Mouse (Mus musculus) forebrain, embryonic 16.5 days (tissue): ENCODE results near the gene Gba2. TPM values are rescaled to one million over a fixed set of nuclear protein-coding genes. Genes with fewer than 3 reads are reported as not detected.

Experiments
- ATAC-seq: fragments of 200-750 bp; cut with Nextera tagmentation; 2 replicates; pipeline ENCODE4 v1.8.0; 2017; ENCODE audit warnings: mild to moderate bottlenecking, moderate library complexity
- H3K27ac ChIP-seq: fragments of 300-500 bp; sonication (generic); 2 replicates; pipeline ENCODE4 v1.5.1; 2014; ENCODE audit warnings: low read length, control low read depth
- H3K27me3 ChIP-seq: fragments of 300-500 bp; sonication (generic); replicated peaks from 2 replicates; pipeline ENCODE4 v1.6.1; 2014; ENCODE audit warnings: low read length; ENCODE audit not compliant: control insufficient read depth, insufficient read depth
- H3K36me3 ChIP-seq: fragments of 300-500 bp; sonication (generic); 2 replicates; pipeline ENCODE4 v1.6.1; 2014; ENCODE audit not compliant: control insufficient read depth, insufficient read depth
- H3K4me1 ChIP-seq: fragments of 300-500 bp; sonication (generic); replicated peaks from 2 replicates; pipeline ENCODE4 v1.6.1; 2014; ENCODE audit warnings: low read length; ENCODE audit not compliant: control insufficient read depth, insufficient read depth
- H3K4me2 ChIP-seq: fragments of 300-500 bp; sonication (generic); 2 replicates; pipeline ENCODE4 v1.6.1; 2014; ENCODE audit warnings: mild to moderate bottlenecking, low read length, control low read depth
- H3K4me3 ChIP-seq: fragments of 300-500 bp; sonication (generic); replicated peaks from 2 replicates; pipeline ENCODE4 v1.5.1; 2014; ENCODE audit warnings: mild to moderate bottlenecking, low read length, control low read depth
- H3K9ac ChIP-seq: fragments of 300-500 bp; sonication (generic); replicated peaks from 2 replicates; pipeline ENCODE4 v1.6.1; 2014; ENCODE audit warnings: low read depth, low read length, control low read depth
- H3K9me3 ChIP-seq: fragments of 300-500 bp; sonication (generic); 2 replicates; pipeline ENCODE4 v1.6.1; 2016; ENCODE audit warnings: low read length; ENCODE audit not compliant: control insufficient read depth
- WGBS: fragments of 180-500 bp; shearing (Covaris S2); extraction: QIAGEN DNeasy Blood & Tissue Kit; methylation state at CpG from one replicate; pipeline ENCODE4 v1.1.7; 2014; 5-methylcytosine and 5-hydroxymethylcytosine counted together
- polyA plus RNA-seq: library from polyadenylated mRNA; unstranded; fragments of >200 nt; fragmentation: Nextera tagmentation; extraction: Ambion mirVana; gene quantifications from 2 replicates; pipeline ENCODE4 v1.2.1, GENCODE M21; 2015

The Gba2 gene
- polyA plus RNA-seq, 1 experiment from 2014 or later: 62.3 TPM

GRCm38 (mm10) chr4:43546375-43547047 lies 32.2 kb downstream of the Gba2 start:
- WGBS: 92% methylated on average over 12 of the region's 12 CpGs

GRCm38 (mm10) chr4:43542044-43542443 lies 36.6 kb downstream of the Gba2 start:
- Histone ChIP-seq H3K9ac (no peak overlapping the region), H3K4me1 (no peaks in the 10 kb centered on the region), H3K36me3 (peaks cover 57% of the 10 kb centered on the region), H3K4me3 (no peak overlapping the region), H3K27me3 (no peaks in the 10 kb centered on the region), H3K27ac (no peak overlapping the region), H3K9me3 (no peaks in the 10 kb centered on the region), H3K4me2 (no peak overlapping the region)
- ATAC-seq: no peak
- whole genome bisulfite sequencing: 89% methylated on average over 3 of the region's 3 CpGs

More at GRCm38 (mm10) chr4:43546375-43547047, 32.2 kb downstream of the Gba2 start:
- ATAC-seq: no peak
- peaks cover 59% of the 10 kb centered on the region for H3K36me3 ChIP-seq
- no peaks in the 10 kb centered on the region for H3K4me1 ChIP-seq
- no peak overlapping the region for H3K4me2 ChIP-seq
- no peaks in the 10 kb centered on the region for H3K9me3 ChIP-seq
- H3K27ac ChIP-seq: no peak overlapping the region
- H3K4me3 ChIP-seq: no peak overlapping the region
- no peak overlapping the region for H3K9ac ChIP-seq
- no peaks in the 10 kb centered on the region for H3K27me3 ChIP-seq

- no peak overlapping the region for H3K4me2 ChIP-seq
- H3K9ac ChIP-seq: no peak overlapping the region
- H3K4me3 ChIP-seq: no peak overlapping the region
- H3K27me3 ChIP-seq: no peaks in the 10 kb centered on the region
- no peak for ATAC-seq
- no peaks in the 10 kb centered on the region for H3K4me1 ChIP-seq
- WGBS: 93% methylated on average over 9 of the region's 9 CpGs
- H3K36me3 ChIP-seq: peaks cover 54% of the 10 kb centered on the region
- H3K9me3 ChIP-seq: no peaks in the 10 kb centered on the region
- H3K27ac ChIP-seq: no peak overlapping the region
These were observed 42.6 kb downstream of the Gba2 start for GRCm38 (mm10) chr4:43536031-43536430.

- no peaks in the 10 kb centered on the region for H3K4me1 ChIP-seq
- H3K36me3 ChIP-seq: peaks cover 54% of the 10 kb centered on the region
- no peak for ATAC-seq
- 96% methylated on average over 8 of the region's 8 CpGs for WGBS
- no peak overlapping the region for H3K9ac ChIP-seq
- H3K9me3 ChIP-seq: no peaks in the 10 kb centered on the region
- no peak overlapping the region for H3K27ac ChIP-seq
- H3K4me2 ChIP-seq: no peak overlapping the region
- H3K27me3 ChIP-seq: no peaks in the 10 kb centered on the region
- no peak overlapping the region for H3K4me3 ChIP-seq
These were observed 43.0 kb downstream of the Gba2 start for GRCm38 (mm10) chr4:43535628-43536027.

- Histone ChIP-seq H3K4me2 (no peak overlapping the region), H3K27ac (no peak overlapping the region), H3K36me3 (peaks cover 40% of the 10 kb centered on the region), H3K27me3 (no peaks in the 10 kb centered on the region), H3K4me3 (no peak overlapping the region), H3K9ac (no peak overlapping the region), H3K9me3 (no peaks in the 10 kb centered on the region), H3K4me1 (no peaks in the 10 kb centered on the region)
- ATAC-seq: no peak
- 87% methylated on average over 9 of the region's 9 CpGs for WGBS
These were observed 45.4 kb downstream of the Gba2 start for GRCm38 (mm10) chr4:43533270-43533669.

- Histone ChIP-seq H3K27me3 (peaks cover 4% of the 10 kb centered on the region; the same call in 1 of the 2 replicates), H3K4me3 (no peak overlapping the region), H3K27ac (no peak overlapping the region), H3K4me1 (no peaks in the 10 kb centered on the region), H3K9me3 (no peaks in the 10 kb centered on the region; the same call in 1 of the 2 replicates), H3K9ac (no peak overlapping the region), H3K36me3 (peaks cover 21% of the 10 kb centered on the region), H3K4me2 (no peak overlapping the region)
- 25% methylated on average over 7 of the region's 7 CpGs for WGBS
- ATAC-seq: no peak
These were observed 48.1 kb downstream of the Gba2 start for GRCm38 (mm10) chr4:43530581-43530980.

GRCm38 (mm10) chr4:43530081-43530501 lies 48.6 kb downstream of the Gba2 start:
- no peak overlapping the region for H3K4me3 ChIP-seq
- ATAC-seq: no peak
- peaks cover 8% of the 10 kb centered on the region for H3K27me3 ChIP-seq
- 76% methylated on average over 8 of the region's 8 CpGs for WGBS
- H3K9ac ChIP-seq: no peak overlapping the region
- H3K27ac ChIP-seq: no peak overlapping the region
- H3K9me3 ChIP-seq: no peaks in the 10 kb centered on the region; the same call in 1 of the 2 replicates
- H3K36me3 ChIP-seq: peaks cover 16% of the 10 kb centered on the region; the same call in 1 of the 2 replicates
- H3K4me2 ChIP-seq: no peak overlapping the region
- H3K4me1 ChIP-seq: no peaks in the 10 kb centered on the region

GRCm38 (mm10) chr4:43528487-43528886 lies 50.2 kb downstream of the Gba2 start:
- H3K9ac ChIP-seq: no peak overlapping the region
- no peak overlapping the region for H3K4me3 ChIP-seq
- ATAC-seq: no peak
- no peak overlapping the region for H3K27ac ChIP-seq
- WGBS: 80% methylated on average over 9 of the region's 9 CpGs
- peaks cover 19% of the 10 kb centered on the region for H3K27me3 ChIP-seq
- no peaks in the 10 kb centered on the region; the same call in 1 of the 2 replicates for H3K9me3 ChIP-seq
- H3K36me3 ChIP-seq: peaks cover 15% of the 10 kb centered on the region; the same call in 1 of the 2 replicates
- H3K4me1 ChIP-seq: peaks cover 12% of the 10 kb centered on the region
- H3K4me2 ChIP-seq: no peak overlapping the region

GRCm38 (mm10) chr4:43527880-43528279 lies 50.8 kb downstream of the Gba2 start:
- no peak for ATAC-seq
- no peak overlapping the region for H3K4me2 ChIP-seq
- H3K9me3 ChIP-seq: no peaks in the 10 kb centered on the region; the same call in 1 of the 2 replicates
- 61% methylated on average over 5 of the region's 5 CpGs for WGBS
- H3K27ac ChIP-seq: no peak overlapping the region
- no peak overlapping the region for H3K9ac ChIP-seq
- H3K36me3 ChIP-seq: peaks cover 10% of the 10 kb centered on the region; the same call in 1 of the 2 replicates
- H3K4me1 ChIP-seq: peaks cover 16% of the 10 kb centered on the region
- peaks cover 21% of the 10 kb centered on the region for H3K27me3 ChIP-seq
- H3K4me3 ChIP-seq: no peak overlapping the region
